Mouse (Mus musculus) kidney, adult 10 weeks (tissue): ENCODE measurements around the gene Ddah2. TPM values are rescaled to one million over a fixed set of nuclear protein-coding genes. Genes with fewer than 3 reads are reported as not detected.

Experiments
- polyA plus RNA-seq: library from polyadenylated mRNA; stranded (reverse); fragments of 350-450 nt; fragmentation: Illumina TruSeq; extraction: RNeasy Lipid Tissue Mini Kit (QIAGEN cat#74804); gene quantifications from one replicate; pipeline ENCODE4 v1.2.3, GENCODE M21; 2014; ENCODE audit warnings: low read depth, low replicate concordance

Ddah2 gene
- 0.97 TPM for polyA plus RNA-seq

DNA sequence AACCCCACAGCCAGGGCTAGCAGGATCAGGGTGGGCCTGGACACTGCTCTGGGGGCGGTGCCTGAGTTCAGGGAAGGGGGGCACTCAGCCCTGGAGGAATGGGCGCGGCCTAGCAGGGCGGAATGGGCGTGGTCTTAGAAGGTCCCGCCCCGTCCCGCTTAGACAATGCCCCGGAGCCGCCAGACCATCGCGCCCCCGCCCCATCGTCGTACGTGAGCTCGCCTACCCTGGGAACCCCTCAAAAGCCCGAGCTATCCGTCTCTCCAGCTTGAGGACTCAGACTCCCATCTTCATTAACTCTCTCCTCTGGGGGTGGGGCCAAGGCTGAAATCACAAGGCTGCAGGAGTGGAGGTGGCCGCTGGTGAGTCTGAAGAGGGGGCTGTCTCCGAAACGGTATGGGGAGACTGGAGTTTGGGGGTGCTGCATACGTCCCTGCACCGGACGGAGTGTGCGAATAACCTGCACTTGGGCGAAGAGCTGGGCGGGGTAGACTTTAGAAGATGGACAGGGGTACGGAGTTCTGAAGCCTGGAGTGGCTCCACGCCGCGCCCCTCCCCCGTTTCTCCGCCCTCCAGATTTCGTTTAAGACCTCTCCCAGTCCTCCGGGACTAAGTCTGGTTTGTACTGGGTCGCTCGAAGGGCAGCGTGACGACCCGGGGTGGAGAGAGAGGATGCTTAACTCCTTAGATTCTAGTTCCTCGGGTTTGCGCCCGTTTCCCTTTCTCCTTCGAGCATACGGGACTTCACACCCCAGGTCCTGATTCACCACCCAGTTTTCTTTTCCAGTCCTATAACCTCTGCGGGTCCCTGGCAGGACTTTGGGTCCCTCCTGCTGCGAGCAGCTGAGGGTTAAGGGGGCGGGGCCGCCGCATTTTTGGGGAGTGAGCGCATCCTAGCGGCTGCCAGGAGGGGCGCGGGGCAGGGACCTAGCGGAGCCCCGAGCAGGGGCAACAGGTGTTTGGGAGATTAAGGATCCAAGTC, at the start of gene Ddah2:
Ddah2 (plus strand) TSS at position 125 of the 982 bp plus-strand sequence.

DNA sequence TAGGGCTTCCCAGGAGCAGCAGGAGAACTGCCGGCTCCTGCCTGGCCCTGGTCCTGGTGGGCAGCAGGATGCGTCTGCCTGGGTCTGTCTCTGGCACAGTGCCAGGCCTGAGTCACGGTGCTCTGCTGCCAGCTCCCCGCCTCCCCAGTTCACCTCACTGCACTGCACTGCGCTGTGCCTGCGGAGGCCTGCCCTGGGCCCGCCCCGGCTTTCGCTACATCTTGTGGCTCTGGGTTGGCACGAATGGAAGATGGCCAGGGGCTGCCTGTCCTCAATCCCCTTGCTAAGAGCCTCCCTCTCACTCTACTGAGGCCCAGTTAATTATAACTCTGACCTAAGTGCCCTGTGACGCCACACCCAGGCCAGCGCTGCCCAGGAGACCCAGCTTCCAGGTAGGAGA, 42.5 kb upstream of the Ddah2 start, which contains the start of gene Vwa7:
Vwa7 (plus strand) TSS at position 204 of the 400 bp plus-strand sequence.

DNA sequence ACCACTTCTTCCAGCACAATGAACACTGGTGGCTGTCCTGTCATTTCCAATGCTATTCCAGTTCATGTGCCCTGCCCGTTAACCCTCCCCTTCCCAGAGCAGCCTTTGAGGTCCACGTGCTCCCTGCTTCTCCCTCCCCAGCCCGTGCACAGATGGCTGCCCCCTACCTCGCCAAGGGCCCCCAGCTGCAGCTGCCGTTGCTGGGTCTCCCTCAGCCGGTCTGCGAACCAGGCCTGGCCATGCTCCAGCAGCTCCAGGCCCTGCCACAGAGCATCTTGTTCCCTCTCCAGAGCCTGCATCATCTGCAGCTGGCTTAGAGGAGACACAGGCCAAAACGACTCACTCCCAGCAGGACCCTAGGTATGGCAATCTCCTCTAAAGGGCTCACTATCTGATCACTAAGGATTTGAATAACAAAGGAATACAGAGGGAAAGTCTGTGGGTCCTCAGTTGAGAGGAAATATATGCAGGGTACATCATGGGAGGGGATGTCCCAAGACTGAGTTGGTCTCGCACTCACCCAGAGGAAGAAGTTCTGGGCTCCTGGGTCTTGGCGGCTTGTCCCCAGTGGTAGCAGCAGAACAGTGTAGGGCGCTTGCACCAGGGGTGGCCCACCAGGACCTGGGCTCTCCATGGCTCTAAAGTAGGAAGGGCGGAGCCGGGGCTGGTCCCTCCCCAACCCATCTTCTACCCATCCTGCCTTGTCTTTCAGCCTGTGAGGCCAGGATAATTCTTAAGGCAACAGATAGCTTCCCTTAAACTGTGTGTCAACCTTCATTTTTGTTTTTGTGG, 31.4 kb upstream of the Ddah2 start, which contains the start of gene Sapcd1:
Sapcd1 (minus strand) TSS at position 740 of the 792 bp plus-strand sequence.

DNA sequence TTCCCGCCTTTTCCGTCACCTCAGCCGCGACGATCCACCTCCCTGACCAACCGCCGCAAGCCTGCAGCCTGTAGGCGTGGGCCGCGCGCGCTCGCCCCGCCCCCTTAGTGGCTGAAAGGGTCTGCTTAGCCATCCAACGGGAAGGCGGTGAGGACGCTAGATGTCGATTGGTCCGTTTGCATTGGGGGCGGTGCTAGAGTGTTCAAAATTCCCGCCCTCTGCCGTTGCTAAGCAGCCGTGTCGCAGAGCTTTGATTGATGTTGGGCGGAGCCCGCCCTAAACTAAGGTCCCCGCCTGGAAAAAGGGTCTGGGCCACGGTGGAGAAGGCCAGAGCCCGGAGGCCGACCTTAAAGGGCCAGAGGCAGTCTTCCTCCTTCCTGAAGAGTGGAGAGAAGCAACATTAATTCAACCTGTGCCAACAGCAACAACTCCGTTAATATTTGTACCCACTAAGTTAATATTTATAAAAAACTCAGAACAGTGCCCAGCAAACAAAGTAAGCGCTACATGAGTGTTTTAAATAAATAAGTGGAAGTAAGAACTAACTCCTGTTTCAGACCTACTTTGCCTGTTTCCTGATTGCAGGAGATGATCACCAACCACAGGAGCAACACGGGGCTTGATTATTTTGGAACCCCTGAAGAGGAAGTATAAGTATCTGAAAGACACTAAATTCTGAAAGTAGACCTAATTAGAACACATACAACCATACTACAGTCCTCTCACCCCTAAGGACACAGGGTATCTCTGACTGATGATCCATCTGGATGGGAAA, 12.0 kb upstream of the Ddah2 start, which contains the start of gene Msh5:
Msh5 (minus strand) TSS at position 65 of the 775 bp plus-strand sequence.

DNA sequence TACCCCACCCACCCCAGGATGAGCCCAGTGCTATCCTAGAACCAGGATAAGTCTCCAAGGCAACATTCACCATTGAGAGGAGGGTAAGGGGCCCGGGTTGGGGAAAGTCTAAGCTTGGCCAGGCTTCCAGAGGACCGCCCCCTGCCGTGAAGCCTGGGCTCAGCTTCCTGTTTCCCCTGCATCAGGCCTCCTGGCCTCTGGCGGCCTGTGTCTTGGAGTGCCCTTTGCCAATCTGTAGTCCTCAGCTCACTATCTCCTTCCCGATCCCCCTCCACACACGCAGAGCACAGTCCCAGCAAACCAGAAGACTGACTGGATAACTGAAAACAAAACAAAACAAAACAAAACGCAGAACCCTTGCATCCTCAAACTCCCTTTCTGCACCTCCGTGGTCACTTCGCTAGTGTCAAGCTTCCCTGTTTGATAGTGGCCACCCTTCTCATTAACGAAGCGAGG, 9.2 kb upstream of the Ddah2 start, which contains the start of gene Clic1:
Clic1 (plus strand) TSS at position 406 of the 456 bp plus-strand sequence.

DNA sequence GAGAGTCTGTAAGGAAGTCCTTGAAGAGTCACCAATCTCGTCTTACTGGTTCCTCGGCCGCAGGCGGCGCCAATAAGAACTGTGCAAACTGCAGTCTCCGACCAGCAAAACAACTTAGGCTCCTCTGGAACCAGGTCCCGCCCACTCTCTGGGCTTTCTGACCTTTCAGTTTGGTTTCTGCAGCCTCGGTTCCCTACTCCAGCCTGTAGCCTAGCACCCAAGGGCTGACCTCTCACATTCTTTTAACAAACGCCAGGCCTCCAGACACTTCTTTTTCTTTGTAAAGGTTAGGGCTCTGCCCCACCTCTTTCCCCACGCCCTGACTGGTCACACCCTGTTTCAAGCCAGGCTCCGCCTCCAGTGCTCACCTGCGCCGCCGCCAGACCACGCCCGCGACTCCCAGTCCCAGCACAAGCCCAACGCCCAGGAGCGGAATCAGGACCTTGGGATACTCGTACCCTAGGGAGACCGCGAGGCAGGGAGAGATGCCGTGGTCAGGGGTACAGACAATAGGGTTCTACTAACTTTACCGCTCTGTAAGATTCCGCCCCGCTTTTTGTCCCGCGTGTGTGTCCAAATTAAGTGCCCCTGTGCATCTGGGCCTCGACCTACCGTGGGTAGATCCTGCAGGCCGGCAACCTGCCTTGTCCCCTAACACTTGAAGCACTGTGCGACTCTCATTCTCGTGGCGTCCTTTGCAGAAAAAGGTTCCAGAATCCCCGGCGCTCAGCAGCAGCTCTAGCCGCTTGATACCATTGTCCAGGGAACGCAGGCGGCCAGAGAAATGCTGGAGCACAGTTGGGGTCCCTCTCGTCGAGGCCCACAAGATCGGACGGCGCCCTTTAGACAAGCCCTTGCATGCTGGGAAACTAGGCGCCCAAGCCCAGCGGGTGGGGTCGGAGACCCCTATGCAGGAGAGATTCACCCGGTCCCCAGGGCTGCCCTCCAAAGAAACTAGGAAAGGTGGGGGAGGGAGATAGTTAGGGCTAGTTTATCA, 6.4 kb downstream of the Ddah2 start, which contains the start of gene Ly6g6c:
Ly6g6c (plus strand) TSS at position 438 of the 997 bp plus-strand sequence.

DNA sequence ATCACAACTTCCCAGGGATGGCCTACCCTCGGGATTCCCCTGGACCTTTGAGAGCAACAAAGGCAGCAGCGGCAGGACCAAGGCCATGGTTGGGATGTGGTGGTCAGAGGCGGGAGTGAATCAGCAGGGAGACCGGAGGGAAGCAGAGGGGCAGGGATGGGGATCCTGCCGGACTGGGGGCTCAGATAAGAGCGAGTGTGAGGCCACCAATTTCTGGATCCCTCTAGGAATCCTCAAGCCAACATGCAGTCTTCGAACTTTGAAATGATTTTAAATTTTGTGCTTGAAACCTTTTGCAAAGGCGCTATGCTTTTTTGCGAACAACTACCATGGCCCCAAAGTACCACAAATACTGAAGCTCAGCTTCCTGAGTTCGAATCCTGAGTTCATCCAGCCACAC, 7.2 kb downstream of the Ddah2 start, which contains the start of gene Mpig6b:
Mpig6b (minus strand) TSS at position 101 of the 400 bp plus-strand sequence.

DNA sequence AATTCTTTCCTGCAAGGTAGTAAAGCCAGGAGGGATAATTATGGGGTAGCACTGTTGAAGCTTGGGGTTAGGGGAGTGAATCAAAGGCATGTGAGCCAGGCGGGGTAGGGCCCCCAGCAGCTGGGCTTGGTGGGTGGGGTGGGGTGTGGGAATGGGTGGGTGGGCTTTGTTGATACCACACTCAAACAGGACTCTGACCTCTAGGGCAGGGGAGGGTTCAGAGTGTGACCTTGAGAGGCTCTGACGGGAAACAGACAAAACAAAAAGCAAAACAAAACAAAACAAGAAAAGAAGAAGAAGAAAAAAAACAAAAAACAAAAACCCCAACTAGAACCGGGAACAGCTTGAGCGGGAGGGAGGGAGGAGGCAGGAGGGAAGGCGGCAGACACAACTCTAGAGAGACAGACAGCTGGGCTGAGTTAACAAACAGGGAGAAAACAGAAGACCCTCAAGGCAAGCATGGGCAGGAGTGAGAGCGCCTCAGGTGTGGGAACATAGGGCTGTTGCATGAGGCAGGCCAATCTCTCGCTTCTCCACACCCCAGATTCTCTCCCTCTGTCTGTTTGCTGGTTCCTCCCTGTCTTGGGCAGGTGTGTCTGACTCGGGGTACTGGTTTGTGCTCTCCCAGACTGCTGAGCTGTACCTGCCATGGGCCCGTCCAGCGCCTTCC, 17.8 kb downstream of the Ddah2 start, which contains the start of gene Ly6g6e:
Ly6g6e (plus strand) TSS at position 396 of the 670 bp plus-strand sequence.

DNA sequence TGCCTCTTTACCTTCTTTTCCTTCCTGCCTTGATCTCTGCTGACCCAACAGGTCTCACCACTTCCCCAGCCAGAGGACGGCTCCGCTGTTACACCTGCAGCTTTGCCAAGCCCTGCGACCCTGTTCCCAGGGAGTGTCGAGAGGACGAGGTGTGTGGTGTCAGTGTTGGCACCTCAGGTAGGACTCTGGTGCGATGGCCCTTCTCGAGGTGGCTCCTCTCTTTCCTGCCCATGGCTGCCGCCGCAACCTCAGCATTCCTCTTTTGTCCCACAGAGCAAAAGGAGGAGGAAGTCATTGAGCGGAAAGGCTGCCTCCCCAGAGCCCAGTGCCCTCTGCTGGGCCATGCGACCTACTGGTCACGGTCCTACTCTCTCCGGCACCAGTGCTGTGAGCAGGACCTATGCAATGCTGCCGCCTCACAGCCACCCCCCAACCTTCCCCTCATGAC, 19.0 kb downstream of the Ddah2 start, which contains the start of gene Ly6g6d:
Ly6g6d (minus strand) TSS at position 280 of the 448 bp plus-strand sequence.

DNA sequence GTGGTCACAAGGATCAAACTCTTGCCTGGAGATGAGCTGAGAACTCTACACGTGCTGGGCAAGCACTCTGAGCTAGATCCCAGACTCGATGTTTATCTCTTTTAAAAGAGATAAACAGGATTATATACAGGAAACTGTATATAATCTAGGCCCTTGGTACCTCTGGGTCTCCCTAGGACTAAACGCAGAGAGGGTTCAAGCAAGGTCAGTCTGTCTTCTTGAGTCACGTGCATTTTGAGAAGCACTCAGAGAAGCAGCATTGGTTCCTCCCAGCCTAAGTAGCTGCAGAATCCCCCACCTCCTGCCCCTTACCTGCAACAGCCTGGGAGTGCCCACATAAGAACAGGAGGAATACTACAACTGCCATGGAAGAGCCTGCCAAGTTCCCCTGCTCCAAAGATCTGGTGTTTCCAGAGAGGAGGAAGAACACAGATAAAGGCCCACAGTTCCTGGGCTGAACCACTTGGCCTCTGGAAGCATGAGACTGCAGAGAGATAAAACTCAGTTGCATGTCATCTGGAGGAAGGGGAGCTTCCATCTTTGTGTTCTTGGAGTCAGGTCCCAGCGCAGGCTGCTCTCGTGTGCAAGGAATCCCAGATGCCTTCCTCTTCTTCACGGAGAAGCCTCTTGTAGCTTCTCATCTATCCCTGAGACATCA, 26.5 kb downstream of the Ddah2 start, which contains the start of gene Ly6g6f:
Ly6g6f (minus strand) TSS at position 403 of the 658 bp plus-strand sequence.

DNA sequence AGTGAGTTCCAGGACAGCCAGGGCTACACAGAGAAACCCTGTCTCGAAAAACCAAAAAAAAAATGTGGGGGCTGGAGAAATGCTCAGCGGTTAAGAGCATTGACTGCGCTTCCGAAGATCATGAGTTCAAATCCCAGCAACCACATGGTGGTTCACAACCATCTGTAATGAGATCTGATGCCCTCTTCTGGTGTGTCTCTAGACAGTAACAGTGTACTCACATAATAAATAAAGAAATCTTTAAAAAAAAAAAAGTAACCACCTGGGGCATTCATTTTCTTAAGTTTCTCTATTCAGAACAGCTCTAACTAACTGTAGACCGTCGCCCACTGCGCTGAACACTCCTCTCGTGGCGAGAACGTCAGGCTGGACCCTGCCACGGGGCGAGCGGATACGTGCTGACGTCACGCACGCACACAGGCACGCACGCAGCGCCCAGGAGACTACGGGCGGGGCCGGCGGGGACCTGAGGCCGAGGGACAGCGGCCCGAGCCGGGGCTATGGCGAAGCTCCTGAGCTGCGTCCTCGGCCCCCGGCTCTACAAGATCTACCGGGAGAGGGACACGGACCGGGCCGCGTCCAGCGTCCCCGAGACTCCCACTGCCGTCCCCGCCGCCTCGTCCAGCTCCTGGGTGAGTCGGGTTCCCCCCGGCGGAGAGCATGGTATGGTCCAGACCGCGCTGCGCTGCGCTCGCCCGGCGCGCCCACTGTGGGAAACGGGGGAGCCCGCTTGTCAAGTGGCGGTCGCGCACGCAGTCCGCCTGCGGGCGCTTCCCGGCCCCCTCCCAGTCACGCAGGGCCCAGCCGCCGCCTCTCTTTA, 30.2 kb downstream of the Ddah2 start, which contains the start of gene Abhd16a:
Abhd16a (plus strand) TSS at position 439 of the 820 bp plus-strand sequence.

DNA sequence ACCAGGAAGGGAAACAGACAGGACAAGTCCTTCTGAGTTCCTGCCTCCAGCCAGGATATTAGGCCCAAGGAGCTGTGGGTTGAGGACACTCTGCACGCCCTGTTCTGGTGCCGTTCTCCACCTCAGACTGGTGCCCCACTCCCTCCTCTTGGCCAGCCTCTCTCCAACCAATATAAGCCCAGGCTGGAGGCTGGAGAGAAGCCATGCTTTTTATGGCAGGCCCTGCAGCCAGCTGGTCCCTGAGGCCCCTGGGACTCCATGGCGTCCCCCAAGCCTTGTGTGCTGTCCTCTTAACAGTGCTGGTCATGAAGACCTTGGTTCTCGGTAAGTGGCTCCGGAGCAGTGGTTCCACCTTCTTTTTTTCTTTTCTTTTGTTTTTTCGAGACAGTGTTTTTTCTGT, 49.3 kb downstream of the Ddah2 start, which contains the start of gene Ly6g5c:
Ly6g5c (plus strand) TSS at position 183 of the 400 bp plus-strand sequence.

Other genes starting within 250 kb of the Ddah2 start
- gene Stk19, start 222.1 kb upstream of the Ddah2 start, polyA plus RNA-seq = 2.6 TPM
- gene Dxo, start 222.0 kb upstream of the Ddah2 start, polyA plus RNA-seq = 3.0 TPM
- gene Skiv2l, start 208.8 kb upstream of the Ddah2 start, polyA plus RNA-seq = 2.3 TPM
- gene Nelfe, start 208.6 kb upstream of the Ddah2 start, polyA plus RNA-seq = 1.4 TPM
- gene Cfb, start 196.5 kb upstream of the Ddah2 start, polyA plus RNA-seq = 38.0 TPM
- gene Zbtb12, start 179.6 kb upstream of the Ddah2 start, polyA plus RNA-seq = 1.5 TPM
- gene Gm20547, start 177.0 kb upstream of the Ddah2 start, polyA plus RNA-seq = 16.3 TPM
- 7.3 TPM for gene C2, start 160.8 kb upstream of the Ddah2 start, polyA plus RNA-seq
- 7.7 TPM for gene Ehmt2, start 160.6 kb upstream of the Ddah2 start, polyA plus RNA-seq
- gene Slc44a4, start 144.6 kb upstream of the Ddah2 start, polyA plus RNA-seq = 8.2 TPM
- 25.6 TPM for gene Neu1, start 127.8 kb upstream of the Ddah2 start, polyA plus RNA-seq
- 17.9 TPM for gene Hspa1b, start 99.8 kb upstream of the Ddah2 start, polyA plus RNA-seq
- not detected for gene Gm20481, start 89.1 kb upstream of the Ddah2 start, polyA plus RNA-seq
- 8.4 TPM for gene Hspa1a, start 86.9 kb upstream of the Ddah2 start, polyA plus RNA-seq
- gene Hspa1l, start 86.3 kb upstream of the Ddah2 start, polyA plus RNA-seq = not detected
- 12.6 TPM for gene Lsm2, start 77.2 kb upstream of the Ddah2 start, polyA plus RNA-seq
- 5.7 TPM for gene Vars, start 58.0 kb upstream of the Ddah2 start, polyA plus RNA-seq
- gene Vwa7, start 42.5 kb upstream of the Ddah2 start, polyA plus RNA-seq = not detected
- gene Sapcd1, start 31.0 kb upstream of the Ddah2 start, polyA plus RNA-seq = not detected
- 1.1 TPM for gene Msh5, start 12.3 kb upstream of the Ddah2 start, polyA plus RNA-seq
- 25.4 TPM for gene Clic1, start 9.1 kb upstream of the Ddah2 start, polyA plus RNA-seq
- not detected for gene Ly6g6c, start 6.4 kb downstream of the Ddah2 start, polyA plus RNA-seq
- gene Mpig6b, start 7.1 kb downstream of the Ddah2 start, polyA plus RNA-seq = 1.1 TPM
- gene Ly6g6e, start 17.9 kb downstream of the Ddah2 start, polyA plus RNA-seq = not detected
- not detected for gene Ly6g6d, start 19.0 kb downstream of the Ddah2 start, polyA plus RNA-seq
- gene Ly6g6f, start 26.6 kb downstream of the Ddah2 start, polyA plus RNA-seq = not detected
- 7.6 TPM for gene Abhd16a, start 30.2 kb downstream of the Ddah2 start, polyA plus RNA-seq
- gene Ly6g5c, start 49.2 kb downstream of the Ddah2 start, polyA plus RNA-seq = not detected
- gene Ly6g5b, start 56.4 kb downstream of the Ddah2 start, polyA plus RNA-seq = not detected
- gene Gpank1, start 62.4 kb downstream of the Ddah2 start, polyA plus RNA-seq = 0.85 TPM
- 187 TPM for gene Csnk2b, start 63.0 kb downstream of the Ddah2 start, polyA plus RNA-seq
- gene D17H6S53E, start 67.3 kb downstream of the Ddah2 start, polyA plus RNA-seq = 0.53 TPM
- gene Apom, start 73.0 kb downstream of the Ddah2 start, polyA plus RNA-seq = 4.8 TPM
- gene Bag6, start 76.1 kb downstream of the Ddah2 start, polyA plus RNA-seq = 3.9 TPM
- 2.1 TPM for gene Prrc2a, start 105.9 kb downstream of the Ddah2 start, polyA plus RNA-seq
- 2.3 TPM for gene Aif1, start 117.0 kb downstream of the Ddah2 start, polyA plus RNA-seq
- gene Lst1, start 129.4 kb downstream of the Ddah2 start, polyA plus RNA-seq = not detected
- not detected for gene Ltb, start 135.4 kb downstream of the Ddah2 start, polyA plus RNA-seq
- gene Tnf, start 143.0 kb downstream of the Ddah2 start, polyA plus RNA-seq = not detected
- gene Lta, start 146.3 kb downstream of the Ddah2 start, polyA plus RNA-seq = not detected
- gene Gm16181, start 161.8 kb downstream of the Ddah2 start, polyA plus RNA-seq = not detected
- 5.2 TPM for gene Atp6v1g2, start 174.6 kb downstream of the Ddah2 start, polyA plus RNA-seq
- gene Nfkbil1, start 176.8 kb downstream of the Ddah2 start, polyA plus RNA-seq = not detected
- gene Ddx39b, start 182.7 kb downstream of the Ddah2 start, polyA plus RNA-seq = 4.9 TPM
- gene H2-D1, start 203.7 kb downstream of the Ddah2 start, polyA plus RNA-seq = 26.4 TPM